Mouse (Mus musculus): ENCODE measurements around the gene Mgrn1. TPM values are rescaled to one million over a fixed set of nuclear protein-coding genes. Genes with fewer than 3 reads are reported as not detected.

Mgrn1 gene
- total RNA-seq, 2 experiments from 2014 or later: 46.7 to 51.9 TPM

GRCm38 (mm10) chr16:4877195-4877594, 8.9 kb upstream of the Mgrn1 start:
- intact Hi-C loops (cut with DNase I; ENCODE audit: low total_unique reads): loop anchor here (5.0 kb wide), 1 partner anchor 35 kb away; no protein-coding TSS in a partner anchor
- DNase-seq: no peak

DNA sequence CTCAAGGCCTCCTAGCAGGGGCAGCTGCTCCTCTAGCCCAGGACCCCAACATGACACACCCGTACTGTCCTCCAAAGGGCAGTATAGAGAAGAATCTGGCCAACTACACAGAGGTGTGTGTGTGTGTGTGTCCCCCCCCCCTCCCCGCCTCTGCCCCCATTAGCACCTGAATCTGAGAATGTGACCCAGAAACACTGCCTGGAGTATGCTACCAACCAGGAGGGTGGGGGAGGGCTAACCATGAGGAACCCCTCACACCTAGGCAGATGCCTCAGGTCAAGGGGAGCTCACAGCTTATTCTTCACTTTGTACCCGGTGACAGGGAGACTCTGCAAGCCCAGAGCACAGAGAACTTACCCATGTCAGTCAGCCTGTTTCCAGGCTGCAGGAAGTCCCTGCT, 8.3 kb upstream of the Mgrn1 start:
- no peak for DNase-seq
- intact Hi-C loops (cut with DNase I; ENCODE audit: low total_unique reads): loop anchor here (5.0 kb wide), 1 partner anchor 35 kb away; no protein-coding TSS in a partner anchor

DNA sequence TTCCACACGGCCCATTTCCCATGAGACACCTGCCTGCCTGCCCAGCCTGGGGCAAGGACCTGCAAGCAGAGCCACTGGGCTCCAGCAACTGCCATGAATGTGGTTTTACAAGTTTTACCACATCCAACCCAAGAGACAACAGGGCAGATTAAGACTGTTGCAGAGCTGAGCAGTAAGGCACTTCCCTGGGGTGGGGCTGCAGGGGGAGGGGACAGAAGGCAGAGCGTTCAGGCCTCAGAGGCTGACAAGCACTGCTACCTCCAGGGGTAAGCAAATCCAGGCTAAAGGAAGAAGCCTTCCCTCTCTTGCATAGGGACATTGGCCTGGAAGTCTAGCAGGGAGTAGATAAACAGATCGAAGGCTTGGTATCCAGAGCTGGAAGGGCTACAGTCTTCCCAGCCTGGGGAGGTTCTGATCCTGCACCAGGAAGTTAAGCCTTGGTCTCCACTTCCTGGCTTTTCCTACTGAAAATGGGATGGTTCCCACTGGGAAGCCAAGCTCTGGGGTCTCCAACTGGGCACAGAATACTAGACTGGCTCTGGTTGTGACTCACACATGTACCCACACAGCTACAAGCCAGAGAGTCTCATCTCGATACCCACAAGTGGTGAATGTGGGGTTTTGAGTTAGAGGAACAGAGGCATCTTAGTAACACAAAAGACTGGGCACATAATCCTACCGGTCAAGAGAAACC, 7.7 kb upstream of the Mgrn1 start:
- intact Hi-C loops (cut with DNase I; ENCODE audit: low total_unique reads): loop anchor here (5.0 kb wide), 1 partner anchor 34 kb away; no protein-coding TSS in a partner anchor
- DNase-seq: no peak

DNA sequence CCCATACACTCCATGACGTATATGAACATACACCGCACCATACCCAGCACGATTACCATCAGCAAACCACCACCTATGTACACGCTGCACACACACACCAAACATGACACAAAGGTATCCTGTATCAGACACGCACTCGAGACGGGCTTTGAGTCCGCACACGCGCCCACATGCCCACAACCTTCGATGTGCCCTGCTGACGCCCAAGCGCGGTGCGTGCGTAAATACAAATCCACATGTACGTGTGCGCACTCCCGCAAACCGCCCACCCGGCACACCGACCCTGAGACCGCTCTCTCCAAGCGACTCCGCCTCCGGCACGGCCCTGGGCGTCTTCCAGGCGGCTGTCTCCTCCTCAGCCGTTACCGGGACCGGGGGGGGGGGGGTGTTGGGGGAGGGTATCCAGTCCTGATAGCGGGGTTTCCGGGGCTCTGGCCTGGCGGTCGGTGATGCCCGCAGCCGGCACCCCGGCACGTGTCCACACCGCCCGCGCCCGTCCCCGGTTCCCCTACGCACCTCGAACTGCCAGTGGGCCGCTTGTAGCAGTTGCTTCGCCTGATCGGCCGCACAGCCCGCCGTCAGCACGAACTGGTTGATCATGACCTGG, 6.8 kb upstream of the Mgrn1 start:
- peak; percentile 59 for DNase-seq
- intact Hi-C loops (cut with DNase I; ENCODE audit: low total_unique reads): loop anchor here (5.0 kb wide), 1 partner anchor 33 kb away; no protein-coding TSS in a partner anchor

- DNase-seq: peak; percentile 92
- intact Hi-C loops (cut with DNase I; ENCODE audit: low total_unique reads): loop anchor here (5.0 kb wide), 1 partner anchor 33 kb away; no protein-coding TSS in a partner anchor
Observed at GRCm38 (mm10) chr16:4879708-4880124, 6.3 kb upstream of the Mgrn1 start.

DNA sequence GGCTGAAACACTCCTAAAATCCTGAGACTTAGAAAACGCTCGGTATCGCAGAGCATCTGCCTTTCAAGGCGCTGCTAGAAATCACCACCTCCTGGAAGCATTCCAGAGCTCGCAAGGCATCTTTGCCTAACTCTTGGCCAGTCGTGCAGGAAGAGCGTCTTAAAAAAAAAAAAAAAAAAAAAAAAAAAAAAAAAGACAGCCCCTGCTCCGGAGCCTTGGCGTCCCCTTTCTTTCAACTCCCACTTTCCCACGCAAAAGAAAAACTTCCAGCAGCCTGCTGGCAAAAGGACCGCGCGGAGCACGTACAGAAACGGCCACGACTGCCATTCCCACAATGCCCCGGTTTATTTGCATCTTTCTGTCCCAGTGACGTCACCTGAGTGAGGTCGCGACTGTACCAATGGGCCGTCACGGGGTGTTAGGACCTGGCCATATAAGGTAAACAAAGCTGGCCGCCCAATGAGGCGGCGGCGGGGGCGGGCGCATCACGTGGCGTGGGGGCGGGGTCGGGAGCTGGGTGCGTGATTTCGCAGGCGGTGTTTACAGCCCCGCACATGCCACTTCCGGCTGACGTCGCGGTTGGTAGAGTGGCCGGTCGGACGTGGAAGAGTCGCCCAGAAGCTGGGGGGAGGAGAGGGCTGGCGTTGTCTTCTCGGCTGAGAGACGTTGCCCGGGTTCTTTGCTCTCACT, 5.8 kb upstream of the Mgrn1 start, which contains the start of gene Ubald1:
TSS of gene Ubald1 (minus strand) at position 180 of the 690 bp plus-strand sequence.
- intact Hi-C loops (cut with DNase I; ENCODE audit: low total_unique reads): no loop called here
- peak; percentile 98 for DNase-seq

- intact Hi-C loops (cut with DNase I; ENCODE audit: low total_unique reads): no loop called here
- DNase-seq: no peak
Observed at GRCm38 (mm10) chr16:4881400-4882351, 4.4 kb upstream of the Mgrn1 start.

DNA sequence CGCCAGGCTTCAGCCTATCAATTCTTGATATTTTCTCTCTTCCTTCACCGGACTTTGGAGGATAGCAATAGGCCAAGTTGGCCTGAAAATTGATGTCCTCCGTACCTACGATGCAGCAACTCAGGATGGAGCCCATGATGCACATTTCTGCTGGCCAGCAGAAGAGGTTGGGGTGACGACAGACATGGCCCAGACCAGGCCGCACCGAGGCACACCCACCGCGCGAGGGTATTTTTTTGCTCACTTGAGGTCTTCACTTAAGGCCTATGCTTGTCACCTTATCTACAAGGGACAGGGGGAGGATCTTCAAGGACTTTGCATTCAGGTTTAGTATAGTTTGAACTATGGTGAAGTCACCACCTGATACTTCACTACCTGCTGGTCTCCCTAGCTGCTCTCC, 1.1 kb upstream of the Mgrn1 start:
- intact Hi-C loops (cut with DNase I; ENCODE audit: low total_unique reads): no loop called here
- no peak for DNase-seq

- intact Hi-C loops (cut with DNase I; ENCODE audit: low total_unique reads): no loop called here
- DNase-seq: no peak
Observed at GRCm38 (mm10) chr16:4886690-4887020, 606 bp downstream of the Mgrn1 start.

DNA sequence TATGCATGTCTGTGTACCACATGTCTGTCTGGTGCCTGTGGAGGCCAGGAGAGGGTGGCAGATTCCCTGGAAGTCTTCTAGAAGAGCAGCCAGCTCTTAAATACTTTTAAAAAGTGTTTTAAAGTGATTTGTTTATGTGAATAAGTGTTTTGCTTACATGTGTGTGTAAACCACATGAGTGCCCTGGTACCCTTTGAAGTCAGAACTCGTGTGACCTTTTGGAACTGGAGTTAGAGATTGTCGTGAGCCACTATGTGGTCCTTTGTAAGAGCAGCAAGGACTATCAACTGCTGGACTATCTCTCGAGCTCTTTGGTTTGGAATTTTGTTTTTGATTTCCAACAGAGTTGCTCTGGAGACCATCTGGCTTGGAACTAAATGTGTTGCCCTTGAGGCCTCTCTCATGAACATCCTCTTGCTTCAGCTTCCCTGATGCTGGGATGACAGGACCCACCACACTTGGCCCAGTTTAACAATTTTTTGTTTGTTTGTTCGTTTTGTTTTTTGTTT, 4.2 kb downstream of the Mgrn1 start:
- no peak for DNase-seq
- intact Hi-C loops (cut with DNase I; ENCODE audit: low total_unique reads): no loop called here

DNA sequence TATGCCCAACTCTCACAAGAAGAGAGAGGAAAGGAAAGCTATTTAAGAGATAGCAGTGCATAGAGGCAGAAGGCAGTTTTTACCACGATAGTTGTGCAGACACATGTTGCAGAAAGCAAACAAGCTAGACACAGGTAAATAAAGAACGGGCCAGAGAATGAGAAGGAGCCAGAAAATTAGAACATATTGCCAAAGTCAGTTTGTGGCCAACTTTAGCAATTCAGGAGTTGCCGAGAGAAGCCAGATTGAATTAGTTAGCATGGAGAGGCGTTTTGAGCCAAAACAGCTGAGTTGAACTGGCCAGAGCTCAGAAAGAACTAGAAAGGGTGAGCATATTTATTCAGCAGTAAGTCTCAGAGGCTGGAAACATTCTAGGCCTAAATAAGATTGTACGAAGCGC, 6.1 kb downstream of the Mgrn1 start:
- intact Hi-C loops (cut with DNase I; ENCODE audit: low total_unique reads): no loop called here

DNA sequence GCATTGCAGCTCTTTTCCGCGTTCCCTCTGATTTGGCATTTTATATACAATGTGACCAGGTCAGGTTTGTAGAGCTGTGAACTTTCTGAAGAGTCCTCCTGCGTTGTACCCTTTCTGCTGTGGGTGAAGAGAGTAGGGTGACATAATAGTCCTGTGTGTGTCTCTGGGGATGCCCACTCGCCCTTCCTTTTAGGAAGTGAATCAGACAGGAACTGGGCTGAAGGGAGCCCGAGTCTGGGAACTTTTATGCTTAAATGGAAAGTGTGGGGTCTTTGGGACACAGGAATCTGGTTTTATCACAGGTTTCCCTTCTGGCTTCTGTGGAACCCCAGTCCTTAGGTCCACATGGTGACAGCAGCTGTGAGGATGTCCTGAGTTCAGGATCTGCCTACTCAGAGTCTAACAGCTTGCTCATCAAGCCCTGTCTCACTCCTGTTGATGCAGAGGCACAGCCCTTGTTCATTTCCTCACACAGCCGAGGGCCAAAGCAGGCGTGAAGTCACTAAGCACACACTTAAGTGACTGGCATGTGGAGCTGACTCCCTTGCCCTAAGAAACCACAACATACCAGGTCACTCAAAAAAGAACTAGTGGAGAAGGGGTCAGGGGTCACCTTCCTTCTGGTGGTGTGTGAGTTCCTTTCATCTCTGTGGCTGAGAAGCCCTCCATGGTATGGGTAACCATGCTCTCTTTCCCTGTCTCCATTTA, 8.3 kb downstream of the Mgrn1 start:
- intact Hi-C loops (cut with DNase I; ENCODE audit: low total_unique reads): no loop called here
- DNase-seq: no peak

More for the DNA sequence above, 6.1 kb downstream of the Mgrn1 start:
- no peak for DNase-seq

DNA sequence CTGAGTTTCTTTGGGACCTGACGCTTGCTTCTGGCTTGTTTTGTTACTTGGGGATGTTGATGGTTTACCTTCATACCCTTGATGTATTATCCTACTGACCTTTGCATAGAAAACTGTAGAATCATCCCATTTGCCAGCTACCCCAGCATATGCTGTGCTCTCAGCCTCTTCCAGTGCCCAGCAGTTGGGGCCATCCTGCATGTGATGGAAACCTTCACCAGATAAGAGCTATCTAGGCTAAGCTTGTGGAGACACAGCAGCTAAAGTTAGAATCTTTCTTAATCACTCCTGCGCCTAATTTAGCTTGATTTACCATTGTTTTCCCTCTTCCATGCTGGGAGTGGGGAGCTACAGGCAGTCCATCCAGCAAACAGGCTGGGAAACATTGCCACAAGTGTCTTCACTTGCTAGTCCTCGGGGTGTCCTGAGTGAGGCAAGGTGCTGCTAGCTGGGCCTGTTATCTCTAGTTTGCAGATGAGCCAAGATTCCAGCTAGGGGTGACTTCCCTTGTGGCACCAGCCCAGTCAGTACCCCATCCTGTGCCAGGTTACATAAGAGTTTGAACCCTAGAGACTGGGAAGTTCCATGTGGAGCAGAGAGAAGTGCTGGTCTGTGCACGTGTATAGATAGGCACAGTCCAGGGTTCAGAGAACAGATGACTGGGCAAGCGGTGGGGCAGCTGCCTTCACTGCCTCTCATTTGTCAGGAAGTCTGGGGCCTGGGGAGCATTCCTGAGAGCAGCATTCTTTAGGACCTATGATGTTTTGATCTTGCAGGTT, 10.4 kb downstream of the Mgrn1 start:
- intact Hi-C loops (cut with DNase I; ENCODE audit: low total_unique reads): no loop called here
- DNase-seq: no peak

- intact Hi-C loops (cut with DNase I; ENCODE audit: low total_unique reads): no loop called here
- no peak for DNase-seq
Observed at GRCm38 (mm10) chr16:4897146-4897730, 11.2 kb downstream of the Mgrn1 start.

DNA sequence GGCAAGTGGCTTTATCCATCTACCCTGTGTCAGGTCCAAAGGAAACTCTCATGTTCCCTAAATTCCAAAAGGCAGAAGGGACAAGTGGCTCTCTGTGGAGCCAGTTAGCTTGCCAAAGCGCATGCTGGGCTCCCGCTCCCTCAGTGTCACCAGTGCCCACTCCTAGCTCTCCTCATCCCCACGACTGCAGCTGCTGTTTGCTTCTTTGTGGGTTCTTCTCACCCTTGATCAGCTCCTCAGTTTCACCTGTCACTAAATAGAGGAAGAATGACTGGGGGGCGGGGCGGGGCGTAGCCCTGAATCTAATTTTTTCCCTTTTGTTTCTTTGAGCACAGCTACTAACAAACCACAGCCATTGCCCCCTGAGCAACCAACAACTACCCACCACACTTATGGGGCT, 12.8 kb downstream of the Mgrn1 start:
- intact Hi-C loops (cut with DNase I; ENCODE audit: low total_unique reads): no loop called here
- no peak for DNase-seq

DNA sequence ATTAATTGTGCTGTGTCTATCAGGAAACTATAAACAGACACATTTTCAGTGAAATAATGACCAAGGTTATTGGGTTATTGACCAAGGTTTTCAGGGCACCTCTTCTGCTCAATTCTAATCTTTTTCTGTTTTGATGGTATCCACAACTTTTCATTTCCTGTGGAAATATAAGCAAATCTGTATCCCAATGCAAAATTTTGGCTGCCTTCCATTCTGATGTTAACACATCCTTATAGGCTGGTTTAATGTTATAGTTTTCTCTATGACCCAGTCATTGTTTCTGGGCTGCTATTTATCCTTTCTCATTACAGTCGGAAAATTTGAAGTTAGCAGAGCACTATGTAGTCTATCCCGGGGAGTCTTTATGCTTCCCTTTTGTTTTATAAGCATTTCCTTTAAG, 13.7 kb downstream of the Mgrn1 start:
- no peak for DNase-seq
- intact Hi-C loops (cut with DNase I; ENCODE audit: low total_unique reads): no loop called here

GRCm38 (mm10) chr16:4901167-4901566, 15.1 kb downstream of the Mgrn1 start:
- DNase-seq: no peak
- intact Hi-C loops (cut with DNase I; ENCODE audit: low total_unique reads): no loop called here

GRCm38 (mm10) chr16:4902390-4902789, 16.3 kb downstream of the Mgrn1 start:
- no peak for DNase-seq
- intact Hi-C loops (cut with DNase I; ENCODE audit: low total_unique reads): no loop called here

Data from gastrocnemius, postnatal 14 days (tissue).